Mouse (Mus musculus): Measurements from ENCODE around the gene Slc35g2.

Gene Slc35g2

GRCm38 (mm10) chr9:100560251-100560890 is 10.5 kb downstream of the Slc35g2 start:
- DNase-seq (ENCODE audit: low spot score in 2 of 2) = peak; percentile 36 to 71

- no peak for DNase-seq (ENCODE audit: low spot score in 2 of 2)
Observed at GRCm38 (mm10) chr9:100558991-100559390, 11.9 kb downstream of the Slc35g2 start.

GRCm38 (mm10) chr9:100558023-100558573 is 12.8 kb downstream of the Slc35g2 start:
- DNase-seq (ENCODE audit: low spot score in 2 of 2) = no peak

GRCm38 (mm10) chr9:100555686-100556085 is 15.2 kb downstream of the Slc35g2 start:
- no peak for DNase-seq (ENCODE audit: low spot score in 2 of 2)

- DNase-seq (ENCODE audit: low spot score in 2 of 2) = no peak
Observed at GRCm38 (mm10) chr9:100548313-100548712, 22.6 kb downstream of the Slc35g2 start.

- DNase-seq (ENCODE audit: low spot score in 2 of 2) = peak in 1 of 2 experiments; percentile 26
Observed at GRCm38 (mm10) chr9:100546594-100546910, 24.3 kb downstream of the Slc35g2 start.

- DNase-seq (ENCODE audit: low spot score in 2 of 2) = peak; percentile 100
Observed at GRCm38 (mm10) chr9:100545715-100546593, 24.9 kb downstream of the Slc35g2 start, which contains the start of gene Nck1. TSS of gene Nck1 (minus strand) at chr9:100546134.

GRCm38 (mm10) chr9:100544948-100545714 is 25.8 kb downstream of the Slc35g2 start:
- DNase-seq (ENCODE audit: low spot score in 2 of 2) = no peak

GRCm38 (mm10) chr9:100535618-100536262 is 35.1 kb downstream of the Slc35g2 start:
- DNase-seq (ENCODE audit: low spot score in 2 of 2) = no peak

GRCm38 (mm10) chr9:100534686-100535085 is 36.2 kb downstream of the Slc35g2 start:
- DNase-seq (ENCODE audit: low spot score in 2 of 2) = no peak

GRCm38 (mm10) chr9:100532847-100533505 is 37.9 kb downstream of the Slc35g2 start:
- no peak for DNase-seq (ENCODE audit: low spot score in 2 of 2)

GRCm38 (mm10) chr9:100531296-100531695 is 39.6 kb downstream of the Slc35g2 start:
- DNase-seq (ENCODE audit: low spot score in 2 of 2) = no peak

GRCm38 (mm10) chr9:100525225-100525624 is 45.7 kb downstream of the Slc35g2 start:
- DNase-seq (ENCODE audit: low spot score in 2 of 2) = no peak

- DNase-seq (ENCODE audit: low spot score in 2 of 2) = no peak
Observed at GRCm38 (mm10) chr9:100522029-100522428, 48.9 kb downstream of the Slc35g2 start.

GRCm38 (mm10) chr9:100520586-100520985 is 50.3 kb downstream of the Slc35g2 start:
- DNase-seq (ENCODE audit: low spot score in 2 of 2) = peak; percentile 33 to 44

- no peak for DNase-seq (ENCODE audit: low spot score in 2 of 2)
Observed at GRCm38 (mm10) chr9:100520012-100520411, 50.9 kb downstream of the Slc35g2 start.

- DNase-seq (ENCODE audit: low spot score in 2 of 2) = no peak
Observed at GRCm38 (mm10) chr9:100507581-100507980, 63.3 kb downstream of the Slc35g2 start.

GRCm38 (mm10) chr9:100506652-100507051 is 64.2 kb downstream of the Slc35g2 start:
- no peak for DNase-seq (ENCODE audit: low spot score in 2 of 2)

- no peak for DNase-seq (ENCODE audit: low spot score in 2 of 2)
Observed at GRCm38 (mm10) chr9:100505498-100505897, 65.4 kb downstream of the Slc35g2 start.
